Mouse (Mus musculus) olfactory bulb, adult 2 months (tissue): ENCODE results near the gene Gm20431.

Experiments used
- CTCF ChIP-seq: fragments of 200-500 bp; IDR thresholded peaks from 2 replicates; pipeline ENCODE4 v1.5.1; 2012; ENCODE audit warnings: low read depth, mild to moderate bottlenecking, low read length, moderate library complexity; ENCODE audit not compliant: insufficient read depth
- POLR2A ChIP-seq: fragments of 200-500 bp; IDR thresholded peaks from 2 replicates; pipeline ENCODE4 v1.6.1; 2012; ENCODE audit warnings: mild to moderate bottlenecking, low read depth, low read length, moderate library complexity; ENCODE audit not compliant: insufficient read depth

GRCm38 (mm10) chr2:167576121-167576620, 85.1 kb downstream of the Gm20431 start:
- TF ChIP-seq CTCF (no peak), POLR2A (no peak)
